Mouse (Mus musculus): ENCODE measurements around the gene Unc13d.

- TF ChIP-seq CTCF (conservative IDR thresholded peaks at IDR 0.05; ENCODE audit: low read length): no peak
- TF ChIP-seq NANOG (IDR thresholded peaks at IDR 0.05; ENCODE audit: borderline replicate concordance, low read length): no peak
Observed at GRCm38 (mm10) chr11:116104006-116104646, 26.4 kb upstream of the Unc13d start.

Data from E14TG2a.4 (cell line).